Mouse (Mus musculus) heart, adult 2 months (tissue): ENCODE results near the gene Myo18a.

Experiments used
- CTCF ChIP-seq: fragments of 200-600 bp; IDR thresholded peaks from 2 replicates; pipeline ENCODE4 v1.8.1; 2022; ENCODE audit warnings: antibody characterized with exemption, mild to moderate bottlenecking, moderate library complexity
- POLR2A ChIP-seq: fragments of 200-500 bp; IDR thresholded peaks from 2 replicates; pipeline ENCODE4 v1.6.1; 2011; ENCODE audit warnings: mild to moderate bottlenecking, low read depth, low read length, control low read depth; ENCODE audit not compliant: insufficient read depth

GRCm38 (mm10) chr11:77789512-77789911 is 26.5 kb downstream of the Myo18a start:
- no peak for TF ChIP-seq CTCF
- TF ChIP-seq POLR2A = no peak
